Mouse (Mus musculus) MEL (cell line): ENCODE measurements at regions not wholly inside any gene's neighbourhood (a gene's known extent, or its start where the extent isn't known, plus 50 kb on each side); places are given as distances from the start of the nearest gene placed in this dataset.

Experiments used
- DNase-seq: peaks from one replicate; pipeline ENCODE4 v3.0.0; 2011; ENCODE audit warnings: low read depth, low spot score
- H3K27ac ChIP-seq: 2 replicates; pipeline ENCODE4 v1.5.1; 2012; ENCODE audit warnings: low read depth, mild to moderate bottlenecking, control low read depth, low read length, moderate library complexity; ENCODE audit not compliant: control insufficient read depth
- H3K27me3 ChIP-seq, 2 experiments: fragments of 150-350 bp in 1 of 2; sonication (generic) in 1 of 2; 2 replicates each; pipeline ENCODE4 v1.6.1; 2012; ENCODE audit warnings: low read length in 2 of 2, mild to moderate bottlenecking in 2 of 2, improper control_type of control experiment in 1 of 2, moderate library complexity in 1 of 2; ENCODE audit not compliant: insufficient read depth in 2 of 2, control insufficient read depth in 1 of 2
- H3K36me3 ChIP-seq, 2 experiments: 2 replicates each; pipeline ENCODE4 v1.6.1; 2012 to 2014; ENCODE audit warnings: low read length in 2 of 2, improper control_type of control experiment in 1 of 2, inconsistent platforms in 1 of 2, mild to moderate bottlenecking in 1 of 2; ENCODE audit not compliant: insufficient read depth in 2 of 2, control insufficient read depth in 1 of 2
- H3K4me1 ChIP-seq, 2 experiments: fragments of 150-350 bp in 1 of 2; sonication (generic) in 1 of 2; 2 replicates each; pipeline ENCODE4 v1.6.1; 2012; ENCODE audit warnings: low read length in 2 of 2, improper control_type of control experiment in 1 of 2, mild to moderate bottlenecking in 1 of 2; ENCODE audit not compliant: insufficient read depth in 2 of 2, control insufficient read depth in 1 of 2
- H3K4me3 ChIP-seq, 2 experiments: fragments of 150-350 bp in 1 of 2; sonication (generic) in 1 of 2; 2 replicates each; pipeline ENCODE4 v1.5.1; 2012; ENCODE audit warnings: low read depth in 2 of 2, low read length in 2 of 2, mild to moderate bottlenecking in 2 of 2, moderate library complexity in 2 of 2, control low read depth in 1 of 2, improper control_type of control experiment in 1 of 2; ENCODE audit not compliant: control insufficient read depth in 1 of 2, insufficient read depth in 1 of 2
- H3K79me2 ChIP-seq: 2 replicates; pipeline ENCODE4 v1.6.1; 2012; ENCODE audit warnings: mild to moderate bottlenecking, low read length, moderate library complexity; ENCODE audit not compliant: control insufficient read depth, poor library complexity, insufficient read depth
- H3K9ac ChIP-seq: 2 replicates; pipeline ENCODE4 v1.6.1; 2012; ENCODE audit warnings: low read depth, mild to moderate bottlenecking, control low read depth, low read length, moderate library complexity; ENCODE audit not compliant: control insufficient read depth, poor library complexity, severe bottlenecking
- H3K9me3 ChIP-seq: fragments of 150-350 bp; sonication (generic); replicated peaks from 2 replicates; pipeline ENCODE4 v1.6.1; 2012; ENCODE audit warnings: mild to moderate bottlenecking, low read length, improper control_type of control experiment, moderate library complexity; ENCODE audit not compliant: insufficient read depth
- BHLHE40 ChIP-seq: IDR thresholded peaks from 2 replicates; pipeline ENCODE4 v1.6.1; 2012; ENCODE audit warnings: low read depth, mild to moderate bottlenecking, inconsistent platforms, low read length, improper control_type of control experiment, borderline replicate concordance
- CHD2 ChIP-seq: IDR thresholded peaks from 2 replicates; pipeline ENCODE4 v1.6.1; 2011; ENCODE audit warnings: low read length, improper control_type of control experiment
- CTCF ChIP-seq, 3 experiments: IDR thresholded peaks in 2 of 3; conservative IDR thresholded peaks in 1 of 3; 2 replicates each; pipeline ENCODE4 v1.5.1; 2011 to 2012; ENCODE audit warnings: low read length in 3 of 3, low read depth in 2 of 3, mild to moderate bottlenecking in 2 of 3, improper control_type of control experiment in 1 of 3, inconsistent platforms in 1 of 3, mixed read lengths in 1 of 3, moderate library complexity in 1 of 3; ENCODE audit not compliant: control insufficient read depth in 1 of 3, insufficient read depth in 1 of 3, poor library complexity in 1 of 3, severe bottlenecking in 1 of 3
- GABPA ChIP-seq: IDR thresholded peaks from 2 replicates; pipeline ENCODE4 v1.6.1; 2012; ENCODE audit warnings: low read depth, mild to moderate bottlenecking, inconsistent platforms, low read length, improper control_type of control experiment, moderate library complexity
- HCFC1 ChIP-seq: IDR thresholded peaks from 2 replicates; pipeline ENCODE4 v1.6.1; 2012; ENCODE audit warnings: low read depth, mild to moderate bottlenecking, inconsistent platforms, low read length, improper control_type of control experiment, moderate library complexity
- JUND ChIP-seq: IDR thresholded peaks from 2 replicates; pipeline ENCODE4 v1.6.1; 2011; ENCODE audit warnings: low read depth, mild to moderate bottlenecking, improper control_type of control experiment, low read length
- MAZ ChIP-seq: IDR thresholded peaks from 2 replicates; pipeline ENCODE4 v1.6.1; 2012; ENCODE audit warnings: low read depth, mild to moderate bottlenecking, inconsistent platforms, low read length, improper control_type of control experiment
- MXI1 ChIP-seq: IDR thresholded peaks from 2 replicates; pipeline ENCODE4 v1.6.1; 2011; ENCODE audit warnings: mild to moderate bottlenecking, low read depth, low read length, improper control_type of control experiment
- MYB ChIP-seq: IDR thresholded peaks from 2 replicates; pipeline ENCODE4 v1.6.1; 2011; ENCODE audit warnings: mild to moderate bottlenecking, low read depth, low read length, improper control_type of control experiment
- MYC ChIP-seq: IDR thresholded peaks from 2 replicates; pipeline ENCODE4 v1.6.1; 2011; ENCODE audit warnings: low read depth, mild to moderate bottlenecking, low read length, improper control_type of control experiment, moderate library complexity
- POLR2AphosphoS5 ChIP-seq: IDR thresholded peaks from 2 replicates; pipeline ENCODE4 v1.6.1; 2012; ENCODE audit warnings: low read depth, borderline replicate concordance, mild to moderate bottlenecking, inconsistent platforms, low read length, moderate library complexity, mixed read lengths
- RCOR1 ChIP-seq: IDR thresholded peaks from 2 replicates; pipeline ENCODE4 v1.6.1; 2012; ENCODE audit warnings: low read depth, mild to moderate bottlenecking, inconsistent platforms, low read length, improper control_type of control experiment
- SIN3A ChIP-seq: IDR thresholded peaks from 2 replicates; pipeline ENCODE4 v1.6.1; 2012; ENCODE audit warnings: low read length, improper control_type of control experiment, inconsistent platforms
- TAL1 ChIP-seq: IDR thresholded peaks from 2 replicates; pipeline ENCODE4 v1.6.1; 2012; ENCODE audit warnings: mild to moderate bottlenecking, inconsistent platforms, low read length, moderate library complexity, mixed read lengths
- TBP ChIP-seq: IDR thresholded peaks from 2 replicates; pipeline ENCODE4 v1.8.0; 2011; ENCODE audit warnings: low read depth, low read length, improper control_type of control experiment
- TCF12 ChIP-seq: IDR thresholded peaks from 2 replicates; pipeline ENCODE4 v1.6.1; 2014; ENCODE audit warnings: low read depth, mild to moderate bottlenecking, inconsistent platforms, low read length, improper control_type of control experiment, moderate library complexity
- UBTF ChIP-seq: IDR thresholded peaks from 2 replicates; pipeline ENCODE4 v1.6.1; 2012; ENCODE audit warnings: low read depth, mild to moderate bottlenecking, inconsistent platforms, low read length, improper control_type of control experiment, moderate library complexity, borderline replicate concordance; ENCODE audit not compliant: insufficient read depth
- USF1 ChIP-seq: IDR thresholded peaks from 2 replicates; pipeline ENCODE4 v1.6.1; 2014; ENCODE audit warnings: low read depth, mild to moderate bottlenecking, inconsistent platforms, low read length, improper control_type of control experiment, moderate library complexity
- ZMIZ1 ChIP-seq: IDR thresholded peaks from 2 replicates; pipeline ENCODE4 v1.6.1; 2012; ENCODE audit warnings: low read depth, mild to moderate bottlenecking, inconsistent platforms, low read length, improper control_type of control experiment, moderate library complexity

DNA sequence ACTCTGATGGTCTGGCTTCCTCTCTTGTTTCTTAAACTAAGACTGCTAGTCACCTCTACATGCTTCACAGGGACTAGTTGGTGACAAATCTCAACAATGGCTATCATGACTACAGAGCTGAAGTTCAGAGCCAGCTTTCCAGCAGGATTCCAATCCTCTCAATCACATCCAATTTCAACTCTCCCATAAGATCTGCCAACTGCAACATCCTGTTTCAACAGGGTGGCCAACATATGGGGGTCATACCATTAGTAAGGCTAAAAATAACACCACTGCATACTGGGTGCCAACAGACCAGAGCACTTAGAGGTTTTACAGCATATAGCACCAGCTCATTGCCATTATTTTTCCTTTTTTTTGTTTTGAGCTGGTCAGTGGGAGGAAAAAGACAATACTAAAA lies 83.7 kb upstream of the Sash1 start:
- no peak overlapping the region for H3K4me3 ChIP-seq
- TF ChIP-seq TCF12 (no peak), RCOR1 (no peak), POLR2AphosphoS5 (no peak), CTCF (IDR thresholded peaks at IDR 0.05 in 2 of 3, conservative IDR thresholded peaks at IDR 0.05 in 1 of 3; ENCODE audit: control insufficient read depth in 1 of 3, insufficient read depth in 1 of 3, low read depth in 2 of 3, low read length in 3 of 3, poor library complexity in 1 of 3, severe bottlenecking in 1 of 3) (no peak), MYB (no peak), SIN3A (no peak), CHD2 (no peak), JUND (no peak), MAZ (no peak), USF1 (no peak), MXI1 (no peak), BHLHE40 (no peak), MYC (no peak), UBTF (no peak), ZMIZ1 (no peak), HCFC1 (no peak), TAL1 (no peak)
- no peak overlapping the region for H3K27ac ChIP-seq
- no peaks in the 10 kb centered on the region for H3K4me1 ChIP-seq
- H3K79me2 ChIP-seq = no peaks in the 10 kb centered on the region
- H3K9ac ChIP-seq = no peak overlapping the region
- H3K27me3 ChIP-seq = no peaks in the 10 kb centered on the region
- no peaks in the 10 kb centered on the region for H3K36me3 ChIP-seq
- DNase-seq = no peak
- no peaks in the 10 kb centered on the region for H3K9me3 ChIP-seq

DNA sequence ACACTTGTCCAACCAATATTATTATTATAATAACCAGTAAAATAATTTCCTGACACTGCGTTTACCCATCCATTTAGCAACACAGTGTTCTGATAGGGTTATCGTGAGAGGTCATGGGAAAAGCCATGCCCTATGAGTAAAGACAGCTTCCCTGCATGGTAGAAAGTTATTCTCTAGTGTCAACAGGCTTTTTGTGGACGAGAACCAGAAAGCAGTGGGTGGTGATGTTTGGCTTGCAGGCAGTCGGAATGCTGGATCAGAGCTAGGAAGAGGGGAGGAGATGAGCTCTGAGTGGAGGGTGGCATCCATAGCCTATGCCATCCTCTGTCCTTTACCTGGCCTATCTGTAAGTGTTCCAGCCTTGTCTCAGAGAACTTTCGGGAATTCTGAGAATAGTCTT lies 83.1 kb upstream of the Sash1 start:
- Histone ChIP-seq H3K9ac (no peak overlapping the region), H3K4me1 (no peaks in the 10 kb centered on the region), H3K79me2 (no peaks in the 10 kb centered on the region), H3K27ac (no peak overlapping the region), H3K9me3 (no peaks in the 10 kb centered on the region), H3K4me3 (no peak overlapping the region), H3K36me3 (no peaks in the 10 kb centered on the region), H3K27me3 (no peaks in the 10 kb centered on the region)
- no peak for TF ChIP-seq GABPA
- no peak for TF ChIP-seq MYB
- TF ChIP-seq CTCF (IDR thresholded peaks at IDR 0.05 in 2 of 3, conservative IDR thresholded peaks at IDR 0.05 in 1 of 3; ENCODE audit: control insufficient read depth in 1 of 3, insufficient read depth in 1 of 3, low read depth in 2 of 3, low read length in 3 of 3, poor library complexity in 1 of 3, severe bottlenecking in 1 of 3) = no peak
- TF ChIP-seq TBP = no peak
- no peak for DNase-seq
